Mouse (Mus musculus): Measurements from ENCODE around the gene Cit.
"Not testable (repeated sequence)": the region's sequence is repeated elsewhere in the genome, so short reads cannot be mapped to it uniquely, and the experiment has no call there.

The Cit gene

GRCm38 (mm10) chr5:115844766-115845634 lies at the start of gene Cit:
Cit (plus strand) TSS chr5:115845278.
- DNase-seq (ENCODE audit: low read depth, low spot score): peak; percentile 94

- no peak for DNase-seq (ENCODE audit: low read depth, low spot score)
These were observed 45.8 kb upstream of the Cit start for GRCm38 (mm10) chr5:115799016-115799894.

GRCm38 (mm10) chr5:115799895-115800232 lies 45.2 kb upstream of the Cit start:
- DNase-seq (ENCODE audit: low read depth, low spot score): no peak

GRCm38 (mm10) chr5:115812262-115812661 lies 32.8 kb upstream of the Cit start:
- DNase-seq (ENCODE audit: low read depth, low spot score): no peak

GRCm38 (mm10) chr5:115817022-115817421 lies 28.1 kb upstream of the Cit start:
- no peak for DNase-seq (ENCODE audit: low read depth, low spot score)

GRCm38 (mm10) chr5:115817655-115818054 lies 27.4 kb upstream of the Cit start:
- not testable (repeated sequence) for DNase-seq (ENCODE audit: low read depth, low spot score)

DNA sequence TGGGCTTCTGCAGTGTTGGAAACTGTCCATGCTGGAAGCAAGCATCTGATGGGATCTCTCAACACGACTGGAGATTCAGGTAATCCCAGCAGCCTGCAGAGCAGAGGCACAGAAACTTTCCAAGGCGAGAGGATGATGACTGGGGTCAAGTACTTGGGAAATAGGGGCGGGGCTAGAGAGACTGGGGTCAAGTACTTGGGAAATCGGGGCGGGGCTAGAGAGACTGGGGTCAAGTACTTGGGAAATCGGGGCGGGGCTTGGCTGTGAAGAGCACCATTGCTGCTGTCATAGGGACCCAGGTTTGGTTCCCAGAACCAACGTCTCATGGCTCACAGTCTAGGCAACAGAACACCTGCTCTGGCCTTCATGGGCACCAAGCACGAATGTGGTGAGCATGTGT lies 25.1 kb upstream of the Cit start:
- DNase-seq (ENCODE audit: low read depth, low spot score): no peak

DNA sequence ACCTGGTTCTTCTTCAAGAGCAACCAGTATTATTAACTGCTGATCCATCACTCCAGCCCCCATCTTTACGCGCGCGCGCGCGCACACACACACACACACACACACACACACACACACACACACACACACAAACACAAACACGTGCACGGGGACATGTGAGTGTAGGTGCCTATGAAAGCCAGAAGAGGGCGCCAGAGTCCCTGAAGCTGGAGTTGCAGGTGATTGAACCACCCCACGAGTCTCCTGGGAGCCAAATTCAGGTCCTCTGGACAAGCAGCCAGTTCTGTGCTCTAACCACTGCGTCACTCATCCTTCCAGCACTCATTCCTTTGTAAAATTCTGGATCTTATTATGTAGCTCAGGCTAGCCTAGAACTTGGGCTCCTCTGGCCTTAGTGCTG lies 23.9 kb upstream of the Cit start:
- DNase-seq (ENCODE audit: low read depth, low spot score): no peak

DNA sequence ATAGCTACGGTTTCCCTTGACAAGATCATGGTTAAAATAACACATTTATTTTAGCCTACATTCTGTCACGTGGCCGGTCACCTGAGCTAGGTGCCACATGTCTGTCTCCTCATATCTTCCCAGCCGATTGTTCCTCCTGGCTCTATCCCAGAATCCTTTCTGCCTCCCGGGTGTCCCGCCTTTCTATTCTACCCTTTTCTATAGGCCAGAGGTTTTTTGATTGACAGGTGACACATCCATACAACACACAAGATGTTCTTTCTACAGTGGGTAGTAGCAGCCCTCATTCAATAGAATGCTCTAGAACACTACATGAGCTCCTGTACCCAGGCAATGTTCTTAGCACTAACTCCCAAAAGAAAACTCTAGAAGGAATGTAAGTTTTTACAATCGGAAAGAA lies 23.2 kb upstream of the Cit start:
- DNase-seq (ENCODE audit: low read depth, low spot score): no peak

GRCm38 (mm10) chr5:115832754-115833153 lies 12.3 kb upstream of the Cit start:
- DNase-seq (ENCODE audit: low read depth, low spot score): no peak

DNA sequence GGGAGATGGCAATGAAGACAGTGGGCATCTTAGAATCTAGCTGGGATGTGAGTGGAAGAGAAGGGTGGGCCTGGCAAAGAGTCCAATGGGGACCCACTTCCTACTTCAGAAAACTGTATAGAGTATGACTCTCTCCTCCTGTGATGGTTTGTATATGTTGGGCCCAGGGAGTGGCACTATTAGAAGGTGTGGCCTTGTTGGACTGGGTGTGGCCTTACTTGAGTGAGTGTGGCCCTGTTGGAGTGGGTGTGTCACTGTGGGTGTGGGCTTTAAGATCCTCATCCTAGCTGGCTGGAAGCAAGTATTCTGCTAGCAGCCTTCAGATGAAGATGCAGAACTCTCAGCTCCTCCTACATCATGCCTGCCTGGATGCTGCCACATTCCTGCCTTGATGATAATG lies 11.3 kb upstream of the Cit start:
- DNase-seq (ENCODE audit: low read depth, low spot score): not testable (repeated sequence)

DNA sequence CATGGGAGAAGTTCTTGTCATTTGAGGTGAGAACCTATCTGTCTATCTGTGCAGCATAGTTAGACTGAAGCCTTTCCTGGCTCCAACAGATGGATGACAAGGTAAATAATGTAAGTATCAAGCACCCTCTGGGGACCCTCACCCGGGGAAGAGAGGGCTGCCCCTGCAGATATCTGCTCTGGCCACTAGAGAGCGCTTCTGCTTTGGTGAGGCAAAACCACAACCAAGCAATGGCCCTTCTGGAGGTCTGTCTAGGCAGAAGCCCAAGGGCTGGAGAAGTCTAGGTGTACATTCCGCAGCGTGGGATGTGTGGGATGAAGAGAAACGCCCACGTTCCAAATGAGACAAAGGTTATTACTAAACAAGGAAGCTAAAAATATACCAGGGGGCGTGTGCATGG lies 9.8 kb upstream of the Cit start:
- no peak for DNase-seq (ENCODE audit: low read depth, low spot score)

- no peak for DNase-seq (ENCODE audit: low read depth, low spot score)
These were observed 7.0 kb upstream of the Cit start for GRCm38 (mm10) chr5:115838059-115838458.

DNA sequence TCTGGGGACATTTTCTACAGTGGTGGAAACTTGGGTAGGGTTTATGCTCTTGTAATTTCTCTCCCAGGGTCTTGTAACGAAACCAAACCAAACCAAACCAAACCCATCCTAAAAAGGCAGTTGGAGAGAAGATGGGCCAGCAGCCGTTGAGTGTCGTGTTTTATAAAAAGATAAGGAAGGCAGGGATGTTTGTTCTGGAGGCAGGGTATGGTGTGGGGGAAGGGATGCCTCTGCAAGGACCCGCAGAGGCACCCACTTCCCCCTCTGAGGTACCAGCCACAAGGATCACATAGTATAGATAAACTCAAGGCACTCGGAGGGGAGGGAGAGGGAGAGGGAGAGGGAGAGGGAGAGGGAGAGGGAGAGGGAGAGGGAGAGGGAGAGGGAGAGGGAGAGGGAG lies 4.6 kb upstream of the Cit start:
- DNase-seq (ENCODE audit: low read depth, low spot score): no peak

DNA sequence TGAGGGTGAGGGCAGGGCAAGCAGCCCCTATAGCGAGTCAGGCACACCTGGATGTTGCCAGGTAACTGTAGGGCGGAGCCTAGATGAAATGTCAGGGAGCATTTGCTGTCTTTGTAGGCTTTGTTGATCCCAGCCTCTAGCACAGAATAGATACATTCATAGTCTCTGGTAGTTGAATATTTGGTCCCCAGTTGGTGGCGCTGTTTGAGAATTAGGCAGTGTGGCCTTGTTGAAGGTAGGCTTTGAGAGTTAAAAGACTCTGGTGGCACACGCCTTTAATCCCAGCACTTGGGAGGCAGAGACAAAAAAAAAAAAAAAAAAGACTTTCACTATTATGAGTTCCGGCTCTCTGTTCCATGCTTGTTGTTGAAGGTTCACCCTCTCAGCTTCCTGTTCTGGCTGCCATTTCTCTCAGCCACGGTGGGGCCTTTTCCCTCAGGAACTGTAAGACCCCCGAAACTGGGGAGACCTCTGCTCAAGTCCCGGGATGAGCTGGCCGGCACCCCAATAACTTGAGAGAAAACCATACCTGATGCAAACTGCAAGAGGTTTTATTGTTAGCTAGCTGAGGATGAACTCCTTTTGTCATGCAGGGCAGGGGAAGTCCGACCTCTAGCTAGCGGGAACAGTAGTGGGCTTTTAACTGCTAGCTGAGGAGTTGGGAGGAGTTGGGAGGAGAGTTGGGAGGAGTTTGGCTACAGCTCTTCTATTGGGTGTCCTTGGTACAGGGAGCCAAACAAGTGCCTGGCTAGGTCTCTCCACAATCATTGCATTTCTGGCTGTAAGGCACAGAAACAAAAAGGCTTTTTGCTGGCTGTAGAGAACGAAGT lies 3.9 kb upstream of the Cit start:
- DNase-seq (ENCODE audit: low read depth, low spot score): no peak

DNA sequence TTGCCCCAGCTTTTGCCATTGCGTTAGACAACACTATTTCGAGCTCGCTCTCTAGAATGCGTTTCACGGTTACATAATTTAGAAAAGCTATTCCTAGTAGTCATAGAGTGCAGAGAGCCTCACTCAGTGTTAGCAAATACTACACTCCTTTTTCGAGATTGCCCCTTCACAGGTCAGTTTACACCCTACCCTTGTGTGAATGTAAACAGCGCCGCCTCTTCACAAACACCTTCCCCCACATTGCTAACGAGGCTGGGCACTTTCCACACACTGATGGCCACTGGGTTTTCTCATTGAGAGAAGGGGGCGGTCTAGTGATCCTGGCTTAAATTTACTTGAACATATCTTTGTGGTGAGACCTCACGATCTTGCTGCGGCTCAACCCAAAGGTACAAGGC lies 711 bp upstream of the Cit start:
- peak; percentile 39 for DNase-seq (ENCODE audit: low read depth, low spot score)

GRCm38 (mm10) chr5:115845635-115846174 lies 627 bp downstream of the Cit start:
- no peak for DNase-seq (ENCODE audit: low read depth, low spot score)

GRCm38 (mm10) chr5:115847166-115847565 lies 2.1 kb downstream of the Cit start:
- no peak for DNase-seq (ENCODE audit: low read depth, low spot score)

DNA sequence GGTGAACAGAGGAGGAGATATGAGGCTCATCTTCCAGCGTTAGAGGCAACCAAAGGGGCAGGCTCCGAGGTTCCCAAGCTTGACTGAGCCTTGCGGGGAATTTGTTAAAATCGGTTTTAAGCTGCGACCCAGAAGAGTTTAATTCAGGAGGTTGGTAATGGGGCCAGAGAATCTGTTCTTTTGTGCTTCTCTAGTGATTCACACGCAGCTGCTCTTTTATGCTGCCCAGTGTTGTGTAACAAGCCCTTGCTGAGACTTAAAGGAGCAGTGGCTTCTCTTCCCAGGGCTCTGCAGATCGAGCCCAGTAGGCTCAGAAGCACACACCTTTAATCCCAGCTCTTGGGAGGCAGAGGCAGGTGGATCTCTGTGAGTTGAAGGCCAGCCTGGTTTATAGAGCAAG lies 3.4 kb downstream of the Cit start:
- DNase-seq (ENCODE audit: low read depth, low spot score): peak; percentile 86

DNA sequence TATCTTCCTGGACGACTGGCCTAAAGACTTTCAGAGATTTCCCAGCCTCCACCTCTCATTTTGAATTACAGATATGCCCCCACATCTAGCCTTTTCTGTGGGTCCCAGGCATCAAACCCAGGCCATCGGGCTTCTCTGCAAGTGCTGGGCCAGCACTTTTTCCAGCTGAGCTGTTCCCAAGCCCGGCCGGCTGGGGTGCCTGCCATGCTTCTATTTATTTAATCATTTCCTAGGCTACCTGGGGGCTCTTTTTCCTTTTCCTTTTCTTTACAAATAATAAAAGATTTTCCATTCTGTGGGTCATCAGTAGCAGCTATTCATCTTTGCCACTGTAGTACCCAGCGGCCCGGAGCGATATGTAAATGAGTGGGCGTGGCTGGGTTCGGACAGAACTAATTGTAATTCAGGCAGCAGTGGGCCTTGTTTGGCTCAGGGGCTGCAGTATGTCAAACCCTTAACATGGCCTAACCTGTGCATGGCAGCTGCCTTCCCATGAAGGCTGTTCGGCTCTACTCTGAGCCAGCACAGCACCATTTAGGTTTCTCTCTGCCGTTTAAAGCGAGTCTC lies 4.3 kb downstream of the Cit start:
- DNase-seq (ENCODE audit: low read depth, low spot score): no peak

Measured in brain, adult 2 months (tissue).